Mouse (Mus musculus) testis, adult 2 months (tissue): Measurements from ENCODE around the gene Cetn3.
A peak's percentile ranks its signal among the peaks of the same experiment; 100 is the strongest.

Experiments
- CTCF ChIP-seq: fragments of 200-500 bp; IDR thresholded peaks from 2 replicates; pipeline ENCODE4 v1.5.1; 2012; ENCODE audit warnings: low read depth, mild to moderate bottlenecking, inconsistent platforms, low read length, moderate library complexity; ENCODE audit not compliant: control insufficient read depth, insufficient read depth, insufficient replicate concordance
- POLR2A ChIP-seq: fragments of 200-500 bp; IDR thresholded peaks from 2 replicates; pipeline ENCODE4 v1.6.1; 2012; ENCODE audit warnings: low read depth, mild to moderate bottlenecking, inconsistent platforms, low read length, moderate library complexity; ENCODE audit not compliant: control insufficient read depth

DNA sequence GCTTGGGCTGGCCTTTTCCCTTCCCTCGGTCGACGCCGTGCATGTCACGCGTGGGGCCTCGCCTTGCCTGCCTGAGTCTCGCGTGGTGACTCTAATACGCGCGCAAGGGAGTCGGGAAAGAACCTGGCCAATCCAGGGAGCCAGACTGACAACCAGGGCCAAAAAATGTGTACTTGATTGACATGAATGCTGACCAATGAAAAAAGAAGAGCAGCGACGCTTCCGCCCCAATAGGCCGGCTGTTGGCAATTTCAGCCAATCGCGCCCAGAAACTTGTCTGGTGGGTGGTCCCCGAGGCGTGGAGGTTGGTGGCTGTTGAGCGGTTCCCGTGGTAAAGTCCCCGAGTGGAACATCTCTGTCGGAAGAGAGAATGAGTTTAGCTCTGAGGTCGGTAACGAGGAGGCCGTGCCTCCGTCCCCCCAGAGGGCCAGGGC is at the start of gene Cetn3:
- no peak for TF ChIP-seq CTCF
- TF ChIP-seq POLR2A = peak; percentile 49; the same call in 1 of the 2 replicates
